Mouse (Mus musculus): Measurements from ENCODE around the gene Rnf186. TPM values are rescaled to one million over a fixed set of nuclear protein-coding genes. Genes with fewer than 3 reads are reported as not detected.
"Not testable (repeated sequence)": the region's sequence is repeated elsewhere in the genome, so short reads cannot be mapped to it uniquely, and the experiment has no call there.

Gene Rnf186
- polyA plus RNA-seq, 1 experiment from 2014 or later, result not detected

DNA sequence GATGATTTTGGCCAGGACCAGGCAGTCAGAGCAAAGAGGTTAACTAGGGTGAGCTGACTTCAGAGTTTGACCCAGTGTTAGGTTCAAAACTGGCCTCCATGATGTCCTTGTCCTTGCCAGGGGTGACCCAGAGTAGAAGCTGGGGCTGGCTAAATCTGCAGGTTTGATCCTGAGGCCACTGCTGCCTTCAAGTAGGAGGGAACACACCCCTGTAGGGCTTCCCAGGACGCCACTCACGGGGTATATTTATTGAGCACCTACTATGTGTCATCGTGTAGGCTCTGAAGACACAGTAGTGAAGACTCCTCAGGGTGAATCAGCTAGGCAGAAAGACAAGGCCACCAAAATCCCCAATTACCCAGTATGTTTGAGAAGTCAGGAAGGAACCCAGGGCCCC is 6.8 kb downstream of the Rnf186 start:
- H3K27ac ChIP-seq, result peak overlapping the region; percentile 90; the same call in 1 of the 2 replicates
- no peaks in the 10 kb centered on the region for H3K36me3 ChIP-seq (replicated peaks)
- peak overlapping the region; percentile 71 for H3K4me3 ChIP-seq
- H3K4me1 ChIP-seq, result peaks cover 20% of the 10 kb centered on the region
- no peak for DNase-seq (ENCODE audit: extremely low spot score, low spot score)
- 50% methylated on average over 3 of the region's 3 CpGs for WGBS
- H3K27me3 ChIP-seq (ENCODE audit: poor library complexity, severe bottlenecking), result peaks cover 18% of the 10 kb centered on the region
- H3K9me3 ChIP-seq, result no peaks in the 10 kb centered on the region

DNA sequence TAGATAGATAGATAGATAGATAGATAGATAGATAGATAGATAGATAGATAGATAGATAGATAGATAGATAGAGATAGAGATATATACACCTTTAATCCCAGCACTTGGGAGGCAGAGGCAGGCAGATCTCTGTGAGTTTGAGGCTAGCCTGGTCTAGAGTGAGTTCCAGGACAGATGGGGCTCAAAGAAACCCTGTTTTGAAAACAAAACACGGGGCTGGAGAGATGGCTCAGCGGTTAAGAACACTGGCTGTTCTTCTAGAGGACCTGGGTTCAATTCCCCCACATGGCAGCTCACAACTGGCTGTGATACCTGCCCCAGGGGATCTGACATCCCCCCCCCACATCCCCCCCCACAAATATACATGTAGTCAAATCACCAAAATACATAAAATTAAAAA is 7.6 kb downstream of the Rnf186 start:
- H3K4me3 ChIP-seq; H3K36me3 ChIP-seq (replicated peaks); DNase-seq (ENCODE audit: extremely low spot score, low spot score); H3K9me3 ChIP-seq; H3K27ac ChIP-seq: not testable (repeated sequence)
- peaks cover 18% of the 10 kb centered on the region for H3K27me3 ChIP-seq (ENCODE audit: poor library complexity, severe bottlenecking)
- 91% methylated on average over 2 of the region's 2 CpGs for WGBS
- peaks cover 20% of the 10 kb centered on the region for H3K4me1 ChIP-seq

DNA sequence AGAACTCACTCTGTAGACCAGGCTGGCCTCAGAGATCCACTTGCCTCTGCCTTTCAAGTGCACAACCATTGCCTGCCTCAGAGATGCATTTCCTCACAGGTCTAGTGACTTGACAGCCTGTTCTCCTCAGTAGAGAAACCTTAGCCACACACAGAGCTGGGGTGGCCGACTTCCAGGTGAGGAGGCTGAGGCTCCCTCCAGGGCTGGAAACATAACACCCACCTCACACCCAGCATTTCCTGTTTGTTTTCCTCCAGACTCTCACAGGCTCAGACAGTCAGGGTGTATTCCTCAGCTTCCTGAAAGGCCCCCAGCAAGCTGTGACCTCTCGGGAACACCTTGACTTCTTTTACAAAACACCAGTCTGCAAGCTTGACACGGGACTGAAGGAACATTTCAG is 8.3 kb downstream of the Rnf186 start:
- Histone ChIP-seq H3K4me1 (peaks cover 20% of the 10 kb centered on the region), H3K27me3 (ENCODE audit: poor library complexity, severe bottlenecking) (peaks cover 18% of the 10 kb centered on the region), H3K27ac (no peak overlapping the region), H3K4me3 (no peak overlapping the region), H3K36me3 (replicated peaks) (no peaks in the 10 kb centered on the region), H3K9me3 (no peaks in the 10 kb centered on the region)
- no peak for DNase-seq (ENCODE audit: extremely low spot score, low spot score)
- 75% methylated on average over 3 of the region's 3 CpGs for WGBS

DNA sequence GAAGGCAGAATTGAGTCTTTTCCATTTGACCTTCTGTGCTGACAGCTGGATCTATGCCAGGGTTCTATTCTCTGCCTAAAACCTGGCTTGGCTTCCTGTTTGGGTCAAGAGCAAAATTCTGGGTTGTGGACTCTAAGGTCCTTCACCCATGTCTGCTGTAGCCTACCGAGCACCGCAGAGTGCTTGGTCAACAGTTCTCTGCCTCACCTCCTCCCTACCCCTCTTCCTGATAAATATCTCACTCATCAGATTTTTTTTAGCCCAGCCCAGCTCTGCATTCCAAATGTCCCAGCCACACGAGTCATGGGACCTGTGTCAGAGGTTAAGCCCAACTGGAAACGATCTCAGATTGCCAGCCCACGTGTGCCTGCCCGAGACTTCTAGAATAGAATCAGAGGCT is 9.1 kb downstream of the Rnf186 start:
- H3K9me3 ChIP-seq, result no peaks in the 10 kb centered on the region
- 82% methylated on average over 6 of the region's 6 CpGs for WGBS
- H3K27me3 ChIP-seq (ENCODE audit: poor library complexity, severe bottlenecking), result peaks cover 18% of the 10 kb centered on the region
- no peaks in the 10 kb centered on the region for H3K36me3 ChIP-seq (replicated peaks)
- no peak overlapping the region for H3K27ac ChIP-seq
- peaks cover 27% of the 10 kb centered on the region for H3K4me1 ChIP-seq
- no peak for DNase-seq (ENCODE audit: extremely low spot score, low spot score)
- no peak overlapping the region for H3K4me3 ChIP-seq

DNA sequence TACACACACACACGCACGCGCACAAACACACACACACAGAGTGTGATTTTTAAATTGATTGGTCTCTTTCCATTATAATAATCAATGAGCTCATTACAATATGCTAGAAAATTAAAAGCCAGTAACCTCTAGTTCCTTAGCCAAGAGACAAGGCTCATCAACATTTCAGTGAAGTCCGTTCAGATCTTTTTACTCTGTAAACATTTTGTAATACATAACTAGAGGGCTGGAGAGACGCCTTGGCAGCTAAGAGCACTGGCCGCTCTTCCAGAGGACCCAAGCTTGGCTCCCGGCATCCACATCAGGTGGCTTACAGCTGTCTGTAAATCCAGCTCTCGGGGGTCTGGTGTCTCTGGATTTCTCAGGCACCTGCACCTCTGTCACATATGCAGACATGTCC is 13.1 kb downstream of the Rnf186 start:
- WGBS, result 90% methylated on average over 8 of the region's 8 CpGs
- H3K27ac ChIP-seq, result no peak overlapping the region

DNA sequence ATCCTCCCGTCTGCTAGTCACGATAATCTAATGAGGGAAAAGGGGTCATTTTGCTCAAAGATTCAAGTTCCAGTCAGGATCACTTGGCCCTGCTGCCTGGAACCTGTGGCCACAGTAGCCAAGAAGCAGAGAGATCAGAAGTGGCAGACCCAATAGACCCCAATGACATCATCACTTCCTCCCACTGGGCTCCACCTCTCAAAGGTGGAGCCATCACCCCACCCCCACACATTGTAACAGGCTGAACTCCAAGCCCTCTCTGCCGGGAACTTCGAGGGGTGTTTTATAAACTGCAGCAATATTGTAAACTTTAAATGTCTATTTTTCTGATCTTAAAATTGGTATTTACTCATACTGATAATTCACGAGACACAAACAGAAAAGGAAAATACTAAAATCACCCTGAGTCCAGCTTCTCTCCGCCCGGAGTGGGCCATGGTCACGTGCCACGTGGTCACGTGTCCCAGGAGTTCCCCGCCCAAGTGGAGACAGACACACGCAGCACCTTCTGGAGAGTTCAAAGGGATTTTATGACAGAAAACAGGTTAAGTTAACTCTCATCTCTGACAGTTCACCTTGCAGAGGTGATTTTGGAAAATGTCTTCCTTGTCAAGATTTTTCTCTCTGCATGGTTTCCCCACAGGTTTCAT is 14.0 kb downstream of the Rnf186 start:
- no peak for DNase-seq (ENCODE audit: extremely low spot score, low spot score)
- WGBS, result 26% methylated on average over 12 of the region's 12 CpGs
- Histone ChIP-seq H3K4me3 (peak overlapping the region; percentile 26), H3K9me3 (no peaks in the 10 kb centered on the region; the same call in 1 of the 2 replicates), H3K4me1 (peaks cover 9% of the 10 kb centered on the region), H3K36me3 (replicated peaks) (no peaks in the 10 kb centered on the region), H3K27me3 (ENCODE audit: poor library complexity, severe bottlenecking) (no peaks in the 10 kb centered on the region), H3K27ac (0 out of 2 replicates have a peak overlapping the region, but pooled peaks have one; percentile 4)

More for the DNA sequence above, 13.1 kb downstream of the Rnf186 start:
- H3K4me3 ChIP-seq, result no peak overlapping the region
- peaks cover 9% of the 10 kb centered on the region; the same call in 1 of the 2 replicates for H3K4me1 ChIP-seq
- H3K27me3 ChIP-seq (ENCODE audit: poor library complexity, severe bottlenecking), result no peaks in the 10 kb centered on the region
- H3K36me3 ChIP-seq (replicated peaks), result no peaks in the 10 kb centered on the region
- DNase-seq (ENCODE audit: extremely low spot score, low spot score), result no peak
- H3K9me3 ChIP-seq, result no peaks in the 10 kb centered on the region; the same call in 1 of the 2 replicates

DNA sequence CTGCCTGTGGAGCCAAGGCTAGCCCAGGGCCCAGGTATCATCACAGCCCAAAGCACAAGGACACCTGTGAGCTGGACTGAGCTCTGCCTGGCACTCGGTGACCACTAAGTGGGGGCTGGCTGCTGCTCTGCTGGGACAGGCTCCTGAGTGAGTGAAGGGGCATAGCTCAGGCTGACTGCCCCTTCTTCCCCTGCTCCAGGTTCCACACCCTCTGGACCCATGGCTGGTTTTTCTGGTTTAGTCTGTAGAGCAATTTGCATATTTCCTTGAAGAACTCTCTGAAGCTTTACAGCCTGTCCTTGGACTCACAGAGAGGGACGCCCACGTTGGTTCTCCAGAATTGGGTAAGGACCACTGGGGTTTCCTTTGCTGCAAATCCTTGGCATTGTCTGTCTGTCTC is 16.5 kb downstream of the Rnf186 start:
- Histone ChIP-seq H3K27ac (no peak overlapping the region), H3K36me3 (replicated peaks) (no peaks in the 10 kb centered on the region), H3K4me1 (peaks cover 17% of the 10 kb centered on the region), H3K4me3 (no peak overlapping the region), H3K27me3 (ENCODE audit: poor library complexity, severe bottlenecking) (no peaks in the 10 kb centered on the region), H3K9me3 (no peaks in the 10 kb centered on the region; the same call in 1 of the 2 replicates)
- DNase-seq (ENCODE audit: extremely low spot score, low spot score), result no peak
- WGBS, result 77% methylated on average over 3 of the region's 3 CpGs

DNA sequence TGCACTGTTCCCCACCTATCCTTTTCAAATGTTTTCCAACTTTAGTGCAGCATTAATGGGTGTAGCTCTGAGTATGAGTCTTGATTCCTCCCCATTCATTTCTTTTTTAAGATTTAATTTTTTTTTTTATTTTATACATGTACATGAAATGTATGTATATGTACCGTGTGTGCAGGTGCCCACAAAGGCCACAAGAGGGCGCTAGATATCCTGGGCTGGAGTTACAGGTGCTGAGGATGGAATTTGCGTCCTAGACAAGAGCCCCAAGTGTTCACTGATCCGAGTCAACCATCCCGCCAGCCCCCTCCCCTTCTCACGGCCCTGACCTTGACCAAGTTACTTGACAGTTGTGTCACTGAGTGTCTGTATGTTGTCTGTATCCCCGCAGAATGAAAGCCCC is 17.8 kb downstream of the Rnf186 start:
- Histone ChIP-seq H3K9me3 (no peaks in the 10 kb centered on the region; the same call in 1 of the 2 replicates), H3K27ac (no peak overlapping the region), H3K36me3 (replicated peaks) (no peaks in the 10 kb centered on the region), H3K4me3 (no peak overlapping the region), H3K27me3 (ENCODE audit: poor library complexity, severe bottlenecking) (no peaks in the 10 kb centered on the region), H3K4me1 (peaks cover 17% of the 10 kb centered on the region)
- whole genome bisulfite sequencing, result 79% methylated on average over 7 of the region's 7 CpGs
- no peak for DNase-seq (ENCODE audit: extremely low spot score, low spot score)

DNA sequence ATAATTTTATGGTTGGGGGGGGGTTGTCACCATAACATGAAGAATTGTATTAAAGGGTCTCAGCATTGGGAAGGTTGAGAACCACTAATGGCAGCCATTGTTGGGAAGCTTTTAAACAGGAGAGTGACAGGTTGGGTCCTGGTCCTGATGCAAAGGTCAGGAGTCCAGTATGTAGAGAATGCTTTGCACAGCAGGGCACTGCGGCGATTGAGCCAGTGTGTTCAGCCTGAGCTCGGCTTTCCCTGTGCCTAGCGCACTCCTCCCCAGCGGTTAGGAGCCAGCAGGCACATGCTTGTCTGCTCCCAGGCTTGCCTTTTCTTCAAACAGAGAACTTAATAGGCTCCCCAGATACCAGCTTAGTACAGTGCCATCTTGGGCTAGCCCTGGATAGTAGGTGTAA is 19.4 kb downstream of the Rnf186 start:
- DNase-seq (ENCODE audit: extremely low spot score, low spot score), result no peak
- Histone ChIP-seq H3K9me3 (no peaks in the 10 kb centered on the region; the same call in 1 of the 2 replicates), H3K4me1 (peaks cover 8% of the 10 kb centered on the region), H3K4me3 (no peak overlapping the region), H3K36me3 (replicated peaks) (no peaks in the 10 kb centered on the region), H3K27ac (0 out of 2 replicates have a peak overlapping the region, but pooled peaks have one; percentile 3), H3K27me3 (ENCODE audit: poor library complexity, severe bottlenecking) (no peaks in the 10 kb centered on the region)
- WGBS, result 45% methylated on average over 5 of the region's 5 CpGs

DNA sequence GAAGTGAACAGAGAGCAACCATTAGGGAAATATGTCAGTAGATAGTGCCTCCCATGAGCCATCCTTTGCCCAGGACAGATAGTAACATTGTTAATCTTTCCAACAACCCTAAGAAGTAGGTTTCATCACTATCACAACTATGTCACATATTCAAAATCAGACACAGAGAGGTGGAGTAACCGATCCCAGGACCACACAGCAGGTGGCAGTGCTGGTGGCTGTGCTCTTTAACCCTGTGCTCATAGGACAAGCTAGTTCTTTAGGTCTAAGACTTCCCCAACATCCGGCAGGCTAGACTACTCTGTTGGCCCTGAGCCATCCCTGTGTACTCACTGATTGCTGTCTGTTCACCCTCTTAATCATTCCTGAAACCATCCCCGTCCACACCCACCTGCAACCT is 27.5 kb downstream of the Rnf186 start:
- no peaks in the 10 kb centered on the region for H3K36me3 ChIP-seq (replicated peaks)
- no peak overlapping the region for H3K4me3 ChIP-seq
- DNase-seq (ENCODE audit: extremely low spot score, low spot score), result no peak
- no peaks in the 10 kb centered on the region for H3K4me1 ChIP-seq
- no peaks in the 10 kb centered on the region for H3K27me3 ChIP-seq (ENCODE audit: poor library complexity, severe bottlenecking)
- H3K9me3 ChIP-seq, result no peaks in the 10 kb centered on the region; the same call in 1 of the 2 replicates
- H3K27ac ChIP-seq, result no peak overlapping the region
- 80% methylated on average over 3 of the region's 3 CpGs for WGBS

DNA sequence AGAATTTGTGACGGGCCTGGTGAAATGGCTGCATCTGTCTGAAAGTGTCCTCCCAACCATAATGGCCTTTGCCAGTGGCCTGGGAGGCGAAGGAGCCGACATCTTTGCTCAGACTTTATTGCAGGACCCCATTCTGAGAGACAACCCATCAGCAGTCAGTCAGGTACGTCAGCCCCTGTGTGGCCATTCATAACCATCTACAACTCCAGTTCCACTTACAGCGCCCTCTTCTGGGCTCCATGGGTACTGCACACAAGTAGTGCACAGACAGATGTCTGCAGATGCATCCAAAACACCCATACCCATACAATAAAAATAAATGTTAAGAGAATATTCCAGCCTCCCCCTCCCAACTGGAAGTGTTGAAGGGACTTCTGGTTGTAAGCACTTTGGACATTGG is 29.5 kb downstream of the Rnf186 start:
- Histone ChIP-seq H3K4me1 (peaks cover 8% of the 10 kb centered on the region), H3K4me3 (no peak overlapping the region), H3K27ac (no peak overlapping the region), H3K36me3 (replicated peaks) (no peaks in the 10 kb centered on the region), H3K27me3 (ENCODE audit: poor library complexity, severe bottlenecking) (no peaks in the 10 kb centered on the region), H3K9me3 (no peaks in the 10 kb centered on the region; the same call in 1 of the 2 replicates)
- 79% methylated on average over 5 of the region's 5 CpGs for WGBS
- DNase-seq (ENCODE audit: extremely low spot score, low spot score), result no peak

DNA sequence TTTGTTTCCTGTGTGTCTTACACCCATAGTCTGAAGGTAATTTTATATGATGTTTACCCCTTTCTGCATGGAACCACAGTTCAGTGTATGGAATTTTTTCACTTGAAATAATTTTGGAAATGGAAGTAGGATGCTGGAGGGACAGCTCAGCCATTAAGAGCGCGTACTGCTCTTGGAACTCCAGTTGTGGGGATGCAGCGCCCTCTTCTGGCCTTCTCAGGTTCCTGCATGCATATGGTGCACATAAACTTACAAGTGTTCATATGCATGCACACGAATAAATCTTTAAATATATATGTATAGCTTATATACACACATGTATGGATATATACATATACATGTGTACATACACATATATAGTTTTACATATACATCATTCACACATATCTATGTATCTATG is 30.2 kb downstream of the Rnf186 start:
- H3K27me3 ChIP-seq (ENCODE audit: poor library complexity, severe bottlenecking), result no peaks in the 10 kb centered on the region
- H3K4me1 ChIP-seq, result peaks cover 10% of the 10 kb centered on the region
- DNase-seq (ENCODE audit: extremely low spot score, low spot score), result no peak
- no peaks in the 10 kb centered on the region for H3K36me3 ChIP-seq (replicated peaks)
- no peak overlapping the region for H3K4me3 ChIP-seq
- H3K9me3 ChIP-seq, result no peaks in the 10 kb centered on the region; the same call in 1 of the 2 replicates
- no peak overlapping the region for H3K27ac ChIP-seq
- WGBS, result 87% methylated on average over 4 of the region's 4 CpGs

DNA sequence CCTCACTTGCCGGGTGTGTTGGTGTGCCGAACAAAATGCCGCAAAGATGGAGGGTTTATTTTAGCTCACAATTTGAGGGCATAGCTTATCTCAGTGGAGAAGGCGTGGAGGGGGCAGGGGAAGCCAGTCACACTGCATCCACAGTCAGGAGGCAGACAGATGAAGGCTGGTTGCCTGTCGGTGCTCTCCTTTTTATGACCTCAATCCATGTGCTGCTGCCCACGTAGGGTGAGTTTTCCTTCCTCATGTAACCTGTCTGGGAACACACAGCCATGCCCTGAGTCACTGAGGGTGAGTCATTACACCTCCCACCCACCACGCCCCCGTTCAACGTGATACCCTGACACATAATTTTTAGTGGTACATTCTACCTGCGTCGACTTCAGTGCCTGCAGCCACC is 31.7 kb downstream of the Rnf186 start:
- Histone ChIP-seq H3K4me1 (peaks cover 10% of the 10 kb centered on the region), H3K9me3 (no peaks in the 10 kb centered on the region; the same call in 1 of the 2 replicates), H3K27me3 (ENCODE audit: poor library complexity, severe bottlenecking) (no peaks in the 10 kb centered on the region), H3K36me3 (replicated peaks) (no peaks in the 10 kb centered on the region), H3K27ac (no peak overlapping the region), H3K4me3 (no peak overlapping the region)
- whole genome bisulfite sequencing, result 92% methylated on average over 11 of the region's 11 CpGs
- DNase-seq (ENCODE audit: extremely low spot score, low spot score), result no peak
